Mouse (Mus musculus): Measurements from ENCODE around the gene Trim65.

DNA sequence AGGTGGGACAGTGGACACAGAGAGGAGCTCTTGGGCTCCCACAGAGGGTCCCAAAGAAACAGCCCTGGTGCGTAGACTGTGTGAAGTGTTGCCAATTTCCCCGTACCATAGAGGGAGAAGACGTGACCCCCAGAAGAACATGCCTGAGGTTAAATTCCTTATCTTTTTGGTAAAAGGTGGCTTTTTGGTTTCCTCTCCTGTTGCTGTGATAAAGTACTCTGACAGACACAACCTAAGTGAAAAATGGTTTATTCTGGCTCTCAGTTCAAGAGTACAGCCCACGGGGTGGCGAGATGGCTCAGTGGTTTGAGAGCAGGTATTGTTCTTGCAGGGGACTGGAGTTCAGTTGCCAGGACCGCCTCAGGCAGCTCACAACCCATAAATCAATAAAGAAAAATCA lies 31.5 kb downstream of the Trim65 start:
- TF ChIP-seq CTCF (IDR thresholded peaks at IDR 0.05; ENCODE audit: low read depth): no peak
- TF ChIP-seq EP300 (IDR thresholded peaks at IDR 0.05; ENCODE audit: low read depth): no peak
